Mouse (Mus musculus) ES-E14 (cell line): Measurements from ENCODE around the gene Csrnp1. TPM values are rescaled to one million over a fixed set of nuclear protein-coding genes. Genes with fewer than 3 reads are reported as not detected.

Source experiments
- DNase-seq: peaks from one replicate; pipeline ENCODE4 v3.0.0-alpha.2; 2013; ENCODE audit warnings: low read depth, low spot score
- H3K27ac ChIP-seq: 2 replicates; pipeline ENCODE4 v1.5.1; 2012; ENCODE audit warnings: low read depth, mild to moderate bottlenecking, low read length, moderate library complexity, mixed read lengths; ENCODE audit not compliant: poor library complexity, insufficient read depth, severe bottlenecking
- H3K36me3 ChIP-seq: 2 replicates; pipeline ENCODE4 v1.6.1; 2012; ENCODE audit warnings: mild to moderate bottlenecking, low read length, moderate library complexity, mixed read lengths; ENCODE audit not compliant: control insufficient read depth, poor library complexity, insufficient read depth, severe bottlenecking
- H3K4me1 ChIP-seq, 2 experiments: fragments of 150-350 bp in 1 of 2; sonication (generic) in 1 of 2; 2 replicates each; pipeline ENCODE4 v1.6.1; 2012; ENCODE audit warnings: low read length in 2 of 2, mild to moderate bottlenecking in 1 of 2, mixed read lengths in 1 of 2; ENCODE audit not compliant: control insufficient read depth in 2 of 2, insufficient read depth in 2 of 2, poor library complexity in 1 of 2
- H3K4me3 ChIP-seq, 2 experiments: fragments of 150-350 bp in 1 of 2; sonication (generic) in 1 of 2; 2 replicates each; pipeline ENCODE4 v1.5.1; 2012; ENCODE audit warnings: low read length in 2 of 2, low read depth in 1 of 2, mild to moderate bottlenecking in 1 of 2, mixed read lengths in 1 of 2; ENCODE audit not compliant: insufficient read depth in 1 of 2, poor library complexity in 1 of 2, severe bottlenecking in 1 of 2
- H3K9ac ChIP-seq: 2 replicates; pipeline ENCODE4 v1.6.1; 2012; ENCODE audit warnings: low read depth, mild to moderate bottlenecking, low read length, mixed read lengths; ENCODE audit not compliant: poor library complexity, insufficient read depth, severe bottlenecking
- H3K9me3 ChIP-seq: fragments of 150-350 bp; sonication (generic); 2 replicates; pipeline ENCODE4 v1.6.1; 2012; ENCODE audit warnings: low read depth, mild to moderate bottlenecking, low read length; ENCODE audit not compliant: control insufficient read depth, insufficient read depth
- CHD2 ChIP-seq: IDR thresholded peaks from 2 replicates; pipeline ENCODE4 v1.6.1; 2014; ENCODE audit warnings: mild to moderate bottlenecking, low read depth, low read length, inconsistent platforms
- HCFC1 ChIP-seq: IDR thresholded peaks from 2 replicates; pipeline ENCODE4 v1.6.1; 2012; ENCODE audit warnings: low read length, inconsistent platforms, borderline replicate concordance; ENCODE audit not compliant: insufficient read depth
- MAFK ChIP-seq: IDR thresholded peaks from 2 replicates; pipeline ENCODE4 v1.6.1; 2014; ENCODE audit warnings: mild to moderate bottlenecking, low read depth, low read length, inconsistent platforms; ENCODE audit not compliant: insufficient read depth
- ZC3H11A ChIP-seq: IDR thresholded peaks from 2 replicates; pipeline ENCODE4 v1.6.1; 2012; ENCODE audit warnings: low read depth, mild to moderate bottlenecking, inconsistent platforms, low read length, borderline replicate concordance
- ZNF384 ChIP-seq: IDR thresholded peaks from 2 replicates; pipeline ENCODE4 v1.6.1; 2012; ENCODE audit warnings: low read depth, low read length, inconsistent platforms
- in situ Hi-C, 2 experiments: fragments of 600-800 bp; cut with MboI; formaldehyde crosslinking; loops; one replicate each; pipeline ENCODE4 v1.15.1; 2025; ENCODE audit warnings: low sequenced_read_pairs in 2 of 2, inconsistent platforms in 1 of 2; ENCODE audit not compliant: unreplicated experiment in 2 of 2
- total RNA-seq: library from RNA; depleted of rRNA; stranded (reverse); fragments of 300-350 nt; gene quantifications from 2 replicates; pipeline ENCODE4 v1.2.3, GENCODE M21; 2012

The Csrnp1 gene
- total RNA-seq, 1 experiment: 57.8 TPM

GRCm38 (mm10) chr9:120027401-120028151 is 43.1 kb upstream of the Csrnp1 start:
- H3K9ac ChIP-seq: no peak overlapping the region
- no peak overlapping the region for H3K27ac ChIP-seq
- DNase-seq: peak; percentile 62
- peaks cover 0 to 3% of the 10 kb centered on the region in 2 experiments; a peak in 1 of 4 replicates for H3K4me1 ChIP-seq
- H3K9me3 ChIP-seq: no peaks in the 10 kb centered on the region
- H3K4me3 ChIP-seq: no peak overlapping the region
- H3K36me3 ChIP-seq: no peaks in the 10 kb centered on the region
- peak; percentile 56; the same call in 1 of the 2 replicates for TF ChIP-seq ZC3H11A
- TF ChIP-seq MAFK: no peak
- TF ChIP-seq CHD2: no peak
- no peak for TF ChIP-seq HCFC1
- no peak for TF ChIP-seq ZNF384
- in situ Hi-C loops: loop anchor here (5.0 kb wide), 2 partner anchors 65 to 70 kb away; partner anchors contain the start of gene Ccr8 (in 1 of the 2)

GRCm38 (mm10) chr9:120024625-120025024 is 40.2 kb upstream of the Csrnp1 start:
- in situ Hi-C loops: loop anchor here (5.0 kb wide), 2 partner anchors 68 to 73 kb away; partner anchors contain the start of gene Ccr8 (in 1 of the 2)
- Histone ChIP-seq H3K27ac (no peak overlapping the region), H3K36me3 (no peaks in the 10 kb centered on the region), H3K4me3 (no peak overlapping the region), H3K9ac (no peak overlapping the region), H3K9me3 (no peaks in the 10 kb centered on the region), H3K4me1 (peaks cover 0 to 3% of the 10 kb centered on the region in 2 experiments; a peak in 1 of 4 replicates)
- no peak for DNase-seq
- TF ChIP-seq MAFK (no peak), ZNF384 (no peak), CHD2 (no peak), ZC3H11A (no peak), HCFC1 (no peak)

- no peak for DNase-seq
- no peak overlapping the region for H3K9ac ChIP-seq
- no peak overlapping the region for H3K4me3 ChIP-seq
- in situ Hi-C loops: no loop called here
- no peak overlapping the region for H3K27ac ChIP-seq
- no peaks in the 10 kb centered on the region for H3K9me3 ChIP-seq
- no peaks in the 10 kb centered on the region for H3K36me3 ChIP-seq
- H3K4me1 ChIP-seq: peaks cover 0 to 3% of the 10 kb centered on the region in 2 experiments; a peak in 2 of 4 replicates
- TF ChIP-seq ZNF384: no peak
- no peak for TF ChIP-seq CHD2
Observed at GRCm38 (mm10) chr9:120024171-120024570, 39.7 kb upstream of the Csrnp1 start.

DNA sequence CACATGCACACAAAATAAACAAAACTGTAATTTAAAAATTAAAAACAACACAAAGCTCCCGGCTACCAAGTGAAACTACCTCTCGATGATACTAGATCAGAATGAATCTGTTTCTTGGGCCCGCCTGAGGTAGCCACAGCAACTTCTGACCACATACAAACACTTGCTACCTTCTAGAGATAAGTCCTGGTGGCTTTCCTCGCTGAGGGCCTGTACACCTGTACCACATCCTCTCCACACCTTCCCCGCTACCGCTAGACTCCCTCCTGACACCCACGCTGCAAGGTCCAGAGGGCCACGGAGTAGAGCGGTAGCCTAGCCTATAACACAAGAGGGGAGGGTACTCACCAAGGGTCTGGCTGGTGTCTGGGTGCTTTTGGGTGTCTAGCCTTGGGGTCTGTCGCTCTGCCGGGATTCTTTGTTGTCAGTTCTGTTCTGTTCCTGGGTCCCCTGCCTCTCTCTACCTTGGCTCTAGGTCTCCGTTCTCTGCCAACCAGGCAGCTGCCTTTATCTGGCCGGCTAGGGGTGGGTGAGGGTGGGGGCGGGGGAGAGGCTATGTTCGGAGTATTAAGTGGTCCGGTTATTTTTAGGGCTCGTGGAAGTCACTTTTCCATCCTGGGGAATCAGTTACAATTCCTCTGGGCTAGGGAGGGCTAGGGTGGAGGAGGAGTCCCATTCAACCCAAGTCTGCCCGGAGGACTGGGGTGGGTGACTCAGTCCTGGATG is 38.8 kb upstream of the Csrnp1 start, which contains the start of gene Xirp1:
Gene Xirp1 (minus strand): TSS at position 513 of the 726 bp plus-strand sequence.
- H3K27ac ChIP-seq: no peak within 1 kb of the TSS
- TF ChIP-seq ZNF384 (no peak), HCFC1 (no peak), MAFK (no peak), CHD2 (no peak), ZC3H11A (no peak)
- DNase-seq: no peak
- H3K9me3 ChIP-seq: no peaks in the 10 kb centered on the region
- no peaks in the 10 kb centered on the region for H3K36me3 ChIP-seq
- H3K4me3 ChIP-seq: no peak within 1 kb of the TSS
- in situ Hi-C loops: no loop called here
- H3K9ac ChIP-seq: no peak within 1 kb of the TSS
- H3K4me1 ChIP-seq: peaks cover 0 to 3% of the 10 kb centered on the region in 2 experiments; a peak in 2 of 4 replicates
